Mouse (Mus musculus): ENCODE results near the gene Gm5916.

DNA sequence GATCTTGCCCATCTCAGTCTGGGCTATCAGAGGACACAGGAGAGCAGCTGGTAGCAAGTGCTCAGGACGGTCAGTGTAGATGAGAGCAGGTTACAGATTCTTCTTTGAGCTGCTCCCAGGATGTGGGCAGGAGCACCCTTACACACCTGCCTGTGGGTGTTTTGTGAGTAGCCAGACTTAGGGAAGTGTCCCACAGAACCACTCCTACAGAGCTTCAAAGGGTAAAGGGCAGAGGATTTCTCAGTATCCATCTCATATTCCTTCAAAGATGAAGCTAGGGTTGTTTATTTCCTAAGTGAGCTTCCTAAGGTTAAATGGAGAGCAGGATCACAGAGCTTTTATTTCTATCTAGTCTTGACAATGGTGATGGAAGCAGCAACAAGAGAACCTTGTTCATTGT is at the start of gene Gm5916:
- no peak for TF ChIP-seq CTCF (IDR thresholded peaks at IDR 0.05)
- no peak for TF ChIP-seq EP300 (IDR thresholded peaks at IDR 0.05)
